Mouse (Mus musculus) testis, postnatal 14 days (tissue): ENCODE data around the gene Sdk2.

Experiments used
- DNase-seq: peaks from one replicate; pipeline ENCODE4 v3.0.0; 2021; ENCODE audit warnings: low spot score

Sdk2 gene

DNA sequence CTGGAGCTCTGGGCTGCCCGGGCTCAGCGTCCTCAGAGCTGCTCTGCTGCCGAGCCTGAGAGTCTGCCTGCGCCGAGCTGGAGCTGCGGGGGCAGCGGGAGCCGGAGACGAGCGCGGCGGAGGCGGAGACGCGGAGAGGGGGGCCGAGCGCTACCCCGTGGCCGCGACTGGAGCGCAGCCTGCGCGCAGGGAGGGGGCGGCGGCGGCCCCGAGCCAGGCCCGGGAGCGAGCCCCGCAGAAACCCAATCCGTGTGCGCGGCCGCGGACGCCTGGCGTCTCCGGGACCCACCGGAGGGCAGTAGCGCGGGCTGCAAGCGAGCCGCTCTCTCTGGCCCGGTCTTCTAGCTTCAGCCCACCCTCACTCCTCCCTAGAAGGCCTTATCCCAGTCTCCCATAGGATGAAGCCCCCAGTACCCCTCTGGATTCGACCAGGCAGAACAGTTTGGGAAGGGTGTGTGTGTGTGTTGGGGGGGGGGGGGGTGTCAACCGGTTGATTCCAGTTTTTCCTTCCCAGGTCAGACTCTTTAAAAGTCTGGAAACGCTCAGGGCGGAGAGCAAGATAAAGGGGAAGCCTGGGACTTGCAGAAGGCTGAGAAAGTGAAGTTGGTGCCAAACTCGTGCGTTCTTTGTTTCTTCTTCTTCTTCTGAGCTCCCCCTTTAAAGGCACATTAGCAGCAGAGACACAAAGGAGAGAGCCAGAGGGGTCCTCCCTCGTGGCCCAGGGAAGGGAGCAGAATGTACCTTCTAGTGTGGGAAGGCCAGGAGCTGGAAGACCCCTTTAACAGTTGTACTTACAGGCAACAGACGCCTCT is at the start of gene Sdk2:
Gene Sdk2 (minus strand): TSS at position 96 of the 812 bp plus-strand sequence.
- DNase-seq, result peak; percentile 42

- no peak for DNase-seq
Measured at GRCm38 (mm10) chr11:114115077-114115476, 48.2 kb upstream of the Sdk2 start.

DNA sequence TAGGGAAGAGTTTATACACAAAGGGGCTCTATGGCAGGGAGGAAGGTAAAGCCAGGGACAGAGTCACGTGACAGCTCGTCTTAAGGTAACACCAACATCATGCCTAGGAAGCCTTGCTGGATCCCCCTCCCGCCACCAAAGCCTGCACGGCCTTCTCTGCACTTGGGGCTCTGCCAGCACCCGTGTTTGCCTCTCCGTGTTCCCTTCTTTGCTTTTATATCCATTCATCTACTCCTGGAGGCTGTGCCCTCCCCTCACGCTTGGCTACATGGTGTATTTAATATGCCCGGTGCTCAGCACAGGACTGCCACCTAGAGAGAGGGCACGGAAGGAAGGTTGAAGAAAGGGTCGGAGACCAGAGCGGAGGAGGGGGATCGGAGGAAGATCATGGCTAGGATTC is 47.8 kb upstream of the Sdk2 start:
- DNase-seq, result no peak

DNA sequence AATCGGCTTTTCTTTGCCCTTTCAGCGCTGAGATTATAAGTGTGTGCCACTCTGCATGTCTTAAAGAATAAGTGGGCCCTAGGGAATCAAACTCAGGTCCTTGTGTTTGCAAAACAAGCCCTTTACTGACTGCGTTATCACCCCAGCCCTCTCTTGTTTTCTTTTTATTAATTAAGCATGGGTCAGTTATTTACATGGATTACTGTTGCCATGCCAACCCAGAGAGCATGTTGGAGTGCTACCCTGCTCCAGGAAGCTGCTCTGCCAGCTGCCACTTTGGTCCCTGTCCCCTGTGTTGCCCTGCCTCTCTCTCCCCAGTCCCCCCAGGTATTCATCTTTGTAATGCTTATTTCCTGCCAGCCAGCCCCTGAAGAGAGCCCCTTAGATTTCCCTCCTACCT is 44.0 kb upstream of the Sdk2 start:
- no peak for DNase-seq

DNA sequence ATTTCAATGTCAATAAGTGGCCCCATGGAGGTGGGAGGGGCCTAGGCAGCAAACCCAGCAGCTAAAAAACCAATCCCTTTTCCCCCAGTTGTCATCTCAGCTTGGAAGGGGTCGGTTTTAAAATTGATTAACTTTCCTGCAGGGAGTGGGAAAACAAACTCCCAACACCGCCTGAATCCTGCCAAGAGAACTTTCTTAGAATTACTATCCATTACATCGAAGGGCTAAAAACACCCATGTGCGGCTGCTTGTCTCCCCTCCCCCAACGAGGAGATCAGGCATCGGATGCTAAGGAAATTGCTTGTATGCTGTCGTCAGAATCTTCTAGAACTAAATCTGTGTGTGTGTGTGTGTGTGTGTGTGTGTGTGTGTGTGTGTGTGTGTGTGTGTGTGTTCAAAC is 26.8 kb upstream of the Sdk2 start:
- no peak for DNase-seq

DNA sequence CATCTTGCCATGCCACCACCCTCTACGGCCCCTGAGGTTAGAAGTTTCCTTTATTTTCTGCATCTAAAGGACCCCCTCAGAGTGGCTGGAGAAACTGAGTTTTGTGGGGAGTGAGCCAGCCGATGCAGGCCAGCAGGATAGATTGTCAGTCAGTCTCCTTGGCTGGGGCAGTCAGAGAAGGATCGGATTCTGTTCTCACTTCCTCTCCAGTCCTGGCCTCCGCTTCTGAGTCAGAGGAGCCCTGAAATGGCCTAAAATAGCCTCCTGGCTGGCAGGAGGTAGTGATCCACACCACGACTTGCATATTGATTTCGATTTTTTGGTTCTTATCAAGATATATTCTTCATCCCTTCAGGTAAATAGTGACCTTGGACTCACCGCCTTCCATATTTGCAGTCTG is 26.3 kb upstream of the Sdk2 start:
- DNase-seq, result no peak

DNA sequence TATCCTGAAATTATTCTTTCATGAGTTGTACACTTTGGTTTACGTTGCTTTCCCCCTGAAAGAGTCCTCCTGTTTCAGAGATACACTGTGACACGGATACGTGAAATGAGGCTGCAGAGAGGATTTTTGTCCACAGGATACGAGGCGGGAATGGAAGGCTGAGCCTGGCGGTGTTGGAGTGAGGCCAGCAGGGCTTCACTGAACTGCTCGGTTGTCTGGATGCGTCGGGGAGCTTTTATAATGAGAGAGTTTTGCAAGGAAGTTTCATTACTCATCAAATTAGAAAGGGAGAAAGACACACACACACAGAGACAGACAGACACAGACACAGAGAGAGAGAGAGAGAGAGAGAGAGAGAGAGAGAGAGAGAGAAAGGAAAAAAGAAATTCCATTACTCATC is 13.8 kb upstream of the Sdk2 start:
- no peak for DNase-seq

DNA sequence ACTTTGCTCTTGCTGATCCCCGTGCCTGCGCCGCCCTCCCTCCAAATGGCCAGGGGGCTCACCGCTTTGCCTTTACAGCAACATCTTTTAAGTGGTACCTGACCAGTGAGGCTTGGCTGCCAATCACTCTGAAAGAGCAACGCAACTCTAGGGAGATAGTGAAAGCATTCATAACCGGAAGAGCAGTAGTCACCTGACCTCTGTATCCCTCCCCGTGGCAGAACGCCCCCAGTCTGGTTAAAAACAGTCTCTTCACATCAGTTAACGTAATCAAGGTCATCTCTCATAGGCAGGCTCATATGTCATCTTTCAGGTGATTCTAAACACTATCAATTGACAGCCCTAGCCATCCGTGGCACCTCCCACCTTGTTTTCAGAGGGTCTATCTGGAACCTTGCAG is 5.8 kb upstream of the Sdk2 start:
- no peak for DNase-seq

DNA sequence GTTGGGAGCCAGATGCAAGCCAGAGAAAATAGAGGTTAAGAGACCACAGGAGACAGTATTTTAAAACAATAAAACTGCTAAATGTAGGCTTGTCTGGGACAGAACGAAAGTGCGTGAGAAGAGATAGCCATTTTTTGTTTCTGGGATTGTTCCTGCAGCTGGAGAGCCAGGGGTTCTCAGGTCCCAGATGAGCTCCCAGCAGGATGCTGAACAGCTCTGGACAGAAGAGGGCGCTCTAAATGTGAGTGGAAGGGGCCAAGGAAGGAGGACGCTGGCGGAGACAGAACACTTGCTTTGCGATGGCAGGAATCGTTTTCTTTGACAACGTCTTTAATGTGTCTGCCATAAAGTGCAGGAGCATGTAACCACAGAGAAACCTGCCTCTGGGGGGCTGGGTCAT is 5.2 kb upstream of the Sdk2 start:
- DNase-seq, result peak; percentile 60

GRCm38 (mm10) chr11:114070881-114071280 is 4.0 kb upstream of the Sdk2 start:
- no peak for DNase-seq

DNA sequence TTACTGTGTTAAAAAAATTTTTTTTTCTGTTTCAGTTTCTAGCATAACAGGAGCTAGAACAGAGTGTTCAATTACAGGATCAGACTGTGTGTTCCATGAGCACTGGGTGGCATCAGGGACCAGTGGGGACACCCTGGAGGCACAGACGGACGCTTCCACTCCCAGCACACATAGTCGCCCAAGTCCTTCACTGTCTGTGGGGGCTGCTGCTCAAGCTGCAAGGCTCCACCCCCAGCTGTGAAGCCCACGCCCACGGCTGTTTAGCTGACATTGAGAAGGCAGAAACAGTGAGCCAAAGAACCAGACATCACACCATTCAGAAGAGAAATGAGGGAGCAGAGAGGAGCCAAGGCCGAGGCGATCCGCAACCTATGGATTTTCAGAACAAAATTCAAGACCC is 3.3 kb upstream of the Sdk2 start:
- no peak for DNase-seq

DNA sequence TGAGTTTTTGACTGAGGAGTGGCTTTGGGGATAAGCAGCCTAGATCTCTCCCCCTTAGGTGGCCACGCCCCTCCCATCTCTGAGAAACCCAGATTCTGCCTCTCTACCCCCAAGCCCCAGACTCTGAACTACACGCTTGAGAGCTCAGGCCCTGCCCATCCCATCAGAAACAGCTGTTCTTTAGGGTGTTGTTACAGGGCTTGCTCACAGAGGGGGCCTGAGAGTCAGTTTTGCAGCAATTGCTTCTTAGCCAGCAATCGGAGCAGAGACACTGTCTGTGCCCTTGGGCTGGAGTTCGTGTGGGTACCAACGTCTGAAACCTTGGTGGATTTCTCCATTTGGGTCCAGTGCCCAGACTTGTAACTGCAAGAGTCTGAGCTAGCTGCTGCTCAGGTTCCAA is 1.5 kb upstream of the Sdk2 start:
- peak; percentile 50 for DNase-seq

DNA sequence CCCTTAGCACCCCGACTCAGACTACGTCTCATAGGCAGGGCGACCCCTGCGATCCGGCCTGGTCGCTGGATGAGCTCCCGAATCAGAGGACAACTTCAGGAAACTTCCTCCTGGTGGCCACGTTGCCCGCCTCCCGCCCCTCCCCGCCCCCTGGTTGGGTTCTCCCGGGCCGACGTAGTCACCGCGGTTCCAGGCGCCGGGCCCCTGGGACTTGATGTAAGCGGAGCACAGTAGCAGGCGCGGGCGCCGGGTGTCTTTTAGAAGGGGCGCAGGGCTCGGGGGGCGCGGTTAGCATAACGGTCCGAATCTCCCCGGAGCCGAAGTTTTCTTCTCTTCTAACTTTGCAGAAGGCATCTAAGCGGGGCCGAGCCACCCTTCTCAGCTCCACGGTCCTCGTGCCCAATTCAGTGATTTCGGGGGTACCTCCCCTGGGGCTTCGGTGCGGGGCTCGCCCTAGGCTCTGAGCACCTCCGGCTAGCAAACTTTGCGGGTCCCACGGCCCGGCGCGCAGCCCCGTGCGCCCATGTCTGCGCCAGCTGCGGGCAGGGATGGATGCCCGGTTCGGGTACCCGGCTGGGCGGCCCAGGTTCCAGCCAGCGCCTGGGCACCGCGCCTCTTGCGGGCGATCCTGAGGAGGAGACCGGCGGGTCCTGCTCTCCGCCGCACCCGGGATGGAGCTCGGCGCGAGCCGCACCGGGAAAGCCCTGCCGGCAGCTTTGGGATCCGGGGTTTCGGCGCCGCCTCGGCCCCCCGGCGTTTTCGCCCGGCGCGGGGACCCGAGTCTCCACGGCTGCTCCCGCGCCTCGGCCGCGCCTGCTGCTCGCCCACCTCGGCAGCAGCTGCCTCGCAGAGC is 522 bp downstream of the Sdk2 start:
- DNase-seq, result no peak

DNA sequence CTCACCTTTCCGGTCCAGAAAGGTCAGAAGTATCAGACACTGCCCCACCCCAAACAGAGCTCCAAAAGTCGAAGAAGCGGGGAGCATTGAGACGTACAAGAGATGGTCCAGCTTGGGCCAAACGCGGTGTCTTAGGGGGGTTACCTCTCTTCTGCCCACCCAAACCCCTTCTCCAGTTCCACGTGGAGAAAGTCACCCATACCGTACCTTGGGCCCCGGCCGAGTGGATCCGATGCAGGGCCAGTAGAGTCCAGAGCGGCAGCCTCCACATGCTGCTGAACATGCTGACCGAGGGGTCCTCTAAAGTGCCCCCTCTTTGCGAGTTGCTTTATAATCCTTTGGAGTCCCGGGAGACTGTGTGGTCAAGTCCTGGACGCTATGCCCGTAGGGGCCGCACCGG is 1.2 kb downstream of the Sdk2 start:
- DNase-seq, result no peak

DNA sequence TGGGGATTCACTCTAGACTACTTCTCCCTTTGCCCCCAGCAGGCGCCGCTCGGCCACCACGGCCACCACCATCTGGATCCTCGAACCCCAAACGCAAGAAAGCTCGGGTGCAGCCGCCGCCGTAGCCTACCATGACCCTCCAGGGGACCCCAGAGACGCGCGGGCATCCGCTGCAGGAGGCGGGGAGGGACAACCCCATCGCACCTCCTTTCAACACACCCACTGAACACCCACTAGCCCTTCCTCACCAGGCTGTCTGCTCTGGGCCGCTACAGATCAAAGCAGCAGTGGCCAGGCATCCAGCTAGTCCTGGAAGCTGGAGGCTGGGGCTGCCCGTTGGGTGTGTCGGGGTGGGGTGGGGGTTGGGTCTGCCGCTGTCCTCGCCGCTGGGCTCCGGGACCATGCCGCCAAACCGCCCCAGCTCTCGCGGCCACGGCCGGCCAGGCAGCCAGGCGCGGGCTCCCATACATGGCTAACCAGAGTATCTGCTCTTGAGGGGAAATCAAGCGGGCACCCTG is 1.9 kb downstream of the Sdk2 start:
- no peak for DNase-seq

GRCm38 (mm10) chr11:114061946-114062345 is 4.9 kb downstream of the Sdk2 start:
- DNase-seq, result no peak

- no peak for DNase-seq
Measured at GRCm38 (mm10) chr11:114061265-114061664, 5.6 kb downstream of the Sdk2 start.

GRCm38 (mm10) chr11:114056351-114056750 is 10.5 kb downstream of the Sdk2 start:
- DNase-seq, result no peak

DNA sequence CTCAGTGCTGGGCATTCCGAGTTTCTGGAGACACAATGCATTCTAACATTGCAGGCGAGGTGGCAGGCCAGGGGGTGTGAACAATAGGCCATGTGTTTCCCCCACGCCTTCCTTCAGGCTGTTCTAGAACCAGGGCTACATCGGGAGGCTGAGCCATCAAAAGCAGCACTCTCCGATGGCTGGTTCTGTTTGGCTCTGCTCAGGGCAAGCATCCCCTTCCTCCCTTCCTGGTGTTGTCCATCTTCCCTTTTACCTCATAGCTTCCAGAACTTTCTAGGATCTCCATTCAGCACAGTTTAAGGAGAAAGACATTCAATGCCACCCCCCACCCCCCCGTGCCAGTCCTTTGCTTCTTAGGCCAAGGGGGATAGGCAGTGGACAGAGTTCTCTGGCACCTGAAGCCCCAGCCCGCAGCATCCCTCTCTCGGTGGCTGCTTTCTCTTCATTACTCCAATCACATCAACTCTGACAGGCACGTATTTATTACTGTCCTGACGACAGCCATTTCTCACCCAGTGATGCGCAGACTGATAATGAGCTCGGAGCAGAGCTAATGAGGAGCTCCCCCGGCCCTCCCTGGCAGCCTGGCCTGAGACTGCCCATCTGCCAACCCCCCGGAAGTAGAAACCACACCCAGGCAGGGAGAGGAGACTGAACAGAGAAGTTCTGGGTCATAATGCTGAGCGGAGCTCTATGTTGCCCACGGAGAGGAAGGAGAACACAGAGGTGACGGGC is 12.1 kb downstream of the Sdk2 start:
- no peak for DNase-seq

DNA sequence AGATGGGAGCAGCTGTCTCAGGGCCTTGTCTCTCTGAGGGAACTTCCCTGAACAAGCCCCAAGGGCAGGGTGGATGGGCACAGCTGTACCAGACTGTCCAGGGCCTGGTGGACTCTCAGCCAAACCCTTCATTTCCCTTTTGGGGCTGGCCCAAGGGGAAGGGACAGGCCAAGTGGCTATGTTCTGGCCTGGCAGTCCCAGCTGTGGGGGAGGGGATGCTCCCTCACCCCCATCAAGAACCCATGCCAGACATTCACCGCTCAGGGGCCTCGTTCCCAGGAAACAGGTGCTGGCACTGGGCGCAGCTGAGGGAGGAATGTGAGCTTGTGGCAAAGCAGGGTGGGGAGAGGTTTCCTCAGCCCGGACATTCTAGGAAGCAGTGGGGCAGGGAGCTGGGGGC is 15.5 kb downstream of the Sdk2 start:
- DNase-seq, result no peak

GRCm38 (mm10) chr11:114050511-114050910 is 16.3 kb downstream of the Sdk2 start:
- DNase-seq, result no peak

GRCm38 (mm10) chr11:114047887-114048331 is 18.9 kb downstream of the Sdk2 start:
- DNase-seq, result no peak
